Mouse (Mus musculus): Measurements from ENCODE around the gene Rcn3.
"Not testable (repeated sequence)": the region's sequence is repeated elsewhere in the genome, so short reads cannot be mapped to it uniquely, and the experiment has no call there.

Rcn3 gene

DNA sequence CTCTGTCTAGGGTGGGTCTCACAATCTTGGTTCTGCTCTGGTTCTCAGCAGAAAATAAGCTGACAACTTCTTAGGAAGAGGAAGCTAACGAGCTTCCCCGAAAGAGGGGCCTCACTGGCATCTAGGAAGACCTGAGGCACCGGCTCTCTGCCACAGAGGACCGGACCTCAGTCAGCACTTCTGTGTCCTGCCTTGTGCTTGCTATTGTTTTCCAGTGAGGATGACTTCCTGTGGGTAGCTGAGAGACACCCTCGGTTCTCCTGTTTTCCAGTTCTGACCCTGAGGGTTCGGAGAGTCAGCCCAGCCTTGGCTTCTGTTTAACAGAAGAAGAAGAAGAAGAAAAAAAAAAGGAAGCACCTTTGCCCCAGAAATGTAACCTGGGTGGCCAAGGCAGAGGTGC, 5.5 kb upstream of the Rcn3 start:
- Histone ChIP-seq H3K4me3 (replicated peaks; ENCODE audit: low read length) (no peak overlapping the region), H3K27me3 (ENCODE audit: insufficient read depth, low read length) (no peaks in the 10 kb centered on the region), H3K4me1 (replicated peaks; ENCODE audit: low read depth, low read length) (peaks cover 65% of the 10 kb centered on the region), H3K36me3 (ENCODE audit: insufficient read depth, low read length) (peaks cover 7% of the 10 kb centered on the region; the same call in 1 of the 2 replicates), H3K9me3 (ENCODE audit: low read length) (no peaks in the 10 kb centered on the region)
- TF ChIP-seq POU5F1 (IDR thresholded peaks at IDR 0.05; ENCODE audit: borderline replicate concordance, low read length) (no peak), CTCF (conservative IDR thresholded peaks at IDR 0.05; ENCODE audit: low read length) (no peak), NANOG (IDR thresholded peaks at IDR 0.05; ENCODE audit: borderline replicate concordance, low read length) (no peak)

DNA sequence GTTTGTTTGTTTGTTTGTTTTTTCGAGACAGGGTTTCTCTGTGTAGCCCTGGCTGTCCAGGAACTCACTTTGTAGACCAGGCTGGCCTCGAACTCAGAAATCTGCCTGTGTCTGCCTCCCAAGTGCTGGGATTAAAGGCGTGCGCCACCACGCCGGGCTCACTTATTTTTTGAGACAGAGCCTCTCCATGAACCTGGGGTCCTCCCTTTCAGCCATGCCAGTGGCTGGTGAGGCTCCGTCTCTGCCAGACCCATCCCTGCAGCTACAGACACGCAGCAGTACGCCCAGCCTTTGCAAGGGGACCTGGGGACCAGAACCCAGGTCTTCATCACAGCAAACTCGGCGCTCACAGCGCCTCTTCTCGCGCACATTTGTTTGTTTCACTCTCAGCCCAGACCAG, 3.9 kb upstream of the Rcn3 start:
- not testable (repeated sequence) for H3K4me3 ChIP-seq (replicated peaks; ENCODE audit: low read length)

DNA sequence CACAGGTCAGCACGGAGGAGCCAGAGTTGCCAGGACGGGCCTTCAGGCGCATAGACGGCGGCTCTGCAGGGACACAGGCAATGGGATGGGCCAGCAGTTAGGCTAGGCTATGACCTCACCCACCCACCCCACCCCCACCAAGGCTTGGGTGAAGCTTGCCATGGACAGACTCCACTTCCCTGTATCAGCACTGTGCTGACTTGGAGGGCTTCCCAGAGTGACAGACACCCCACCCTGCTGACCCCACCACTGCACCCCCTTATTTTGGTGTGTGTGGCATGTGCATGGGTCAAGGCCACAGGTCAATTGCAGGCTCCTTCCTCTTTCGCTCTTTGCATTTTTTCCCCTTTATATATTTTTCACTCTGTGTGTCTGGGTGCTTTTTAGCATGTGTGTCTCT, 3.3 kb upstream of the Rcn3 start:
- Histone ChIP-seq H3K4me1 (replicated peaks; ENCODE audit: low read depth, low read length) (peaks cover 72% of the 10 kb centered on the region), H3K36me3 (ENCODE audit: insufficient read depth, low read length) (no peaks in the 10 kb centered on the region), H3K27me3 (ENCODE audit: insufficient read depth, low read length) (no peaks in the 10 kb centered on the region), H3K9me3 (ENCODE audit: low read length) (no peaks in the 10 kb centered on the region), H3K4me3 (replicated peaks; ENCODE audit: low read length) (no peak overlapping the region)
- TF ChIP-seq POU5F1 (IDR thresholded peaks at IDR 0.05; ENCODE audit: borderline replicate concordance, low read length) (no peak), CTCF (conservative IDR thresholded peaks at IDR 0.05; ENCODE audit: low read length) (no peak), NANOG (IDR thresholded peaks at IDR 0.05; ENCODE audit: borderline replicate concordance, low read length) (no peak)

More for the DNA sequence above, 3.9 kb upstream of the Rcn3 start:
- H3K4me1 ChIP-seq (replicated peaks; ENCODE audit: low read depth, low read length) = peaks cover 66% of the 10 kb centered on the region
- not testable (repeated sequence) for H3K27me3 ChIP-seq (ENCODE audit: insufficient read depth, low read length); H3K9me3 ChIP-seq (ENCODE audit: low read length); H3K36me3 ChIP-seq (ENCODE audit: insufficient read depth, low read length)

GRCm38 (mm10) chr7:45094121-45094520, 2.1 kb upstream of the Rcn3 start:
- Histone ChIP-seq H3K4me1 (replicated peaks; ENCODE audit: low read depth, low read length) (peaks cover 76% of the 10 kb centered on the region), H3K9me3 (ENCODE audit: low read length) (no peaks in the 10 kb centered on the region), H3K36me3 (ENCODE audit: insufficient read depth, low read length) (no peaks in the 10 kb centered on the region), H3K27me3 (ENCODE audit: insufficient read depth, low read length) (no peaks in the 10 kb centered on the region), H3K4me3 (replicated peaks; ENCODE audit: low read length) (no peak overlapping the region)
- TF ChIP-seq NANOG (IDR thresholded peaks at IDR 0.05; ENCODE audit: borderline replicate concordance, low read length) = no peak
- TF ChIP-seq POU5F1 (IDR thresholded peaks at IDR 0.05; ENCODE audit: borderline replicate concordance, low read length) = no peak
- no peak for TF ChIP-seq CTCF (conservative IDR thresholded peaks at IDR 0.05; ENCODE audit: low read length)

GRCm38 (mm10) chr7:45093516-45093905, 1.5 kb upstream of the Rcn3 start:
- H3K27me3 ChIP-seq (ENCODE audit: insufficient read depth, low read length) = no peaks in the 10 kb centered on the region
- peaks cover 74% of the 10 kb centered on the region for H3K4me1 ChIP-seq (replicated peaks; ENCODE audit: low read depth, low read length)
- no peak for TF ChIP-seq NANOG (IDR thresholded peaks at IDR 0.05; ENCODE audit: borderline replicate concordance, low read length)
- TF ChIP-seq POU5F1 (IDR thresholded peaks at IDR 0.05; ENCODE audit: borderline replicate concordance, low read length) = no peak
- TF ChIP-seq CTCF (conservative IDR thresholded peaks at IDR 0.05; ENCODE audit: low read length) = no peak
- H3K9me3 ChIP-seq (ENCODE audit: low read length) = no peaks in the 10 kb centered on the region
- peak overlapping the region; percentile 43; the same call in 1 of the 2 replicates for H3K4me3 ChIP-seq (replicated peaks; ENCODE audit: low read length)
- H3K36me3 ChIP-seq (ENCODE audit: insufficient read depth, low read length) = no peaks in the 10 kb centered on the region

- no peak for TF ChIP-seq POU5F1 (IDR thresholded peaks at IDR 0.05; ENCODE audit: borderline replicate concordance, low read length)
- TF ChIP-seq CTCF (conservative IDR thresholded peaks at IDR 0.05; ENCODE audit: low read length) = no peak
- no peak for TF ChIP-seq NANOG (IDR thresholded peaks at IDR 0.05; ENCODE audit: borderline replicate concordance, low read length)
- peaks cover 76% of the 10 kb centered on the region for H3K4me1 ChIP-seq (replicated peaks; ENCODE audit: low read depth, low read length)
- no peaks in the 10 kb centered on the region for H3K27me3 ChIP-seq (ENCODE audit: insufficient read depth, low read length)
- H3K36me3 ChIP-seq (ENCODE audit: insufficient read depth, low read length) = peaks cover 2% of the 10 kb centered on the region
- H3K4me3 ChIP-seq (replicated peaks; ENCODE audit: low read length) = peak overlapping the region; percentile 43
- no peaks in the 10 kb centered on the region for H3K9me3 ChIP-seq (ENCODE audit: low read length)
Observed at GRCm38 (mm10) chr7:45092828-45093515, 951 bp upstream of the Rcn3 start.

GRCm38 (mm10) chr7:45091001-45091990, 725 bp downstream of the Rcn3 start:
- TF ChIP-seq CTCF (conservative IDR thresholded peaks at IDR 0.05; ENCODE audit: low read length) (no peak), POU5F1 (IDR thresholded peaks at IDR 0.05; ENCODE audit: borderline replicate concordance, low read length) (no peak), NANOG (IDR thresholded peaks at IDR 0.05; ENCODE audit: borderline replicate concordance, low read length) (no peak)
- no peaks in the 10 kb centered on the region for H3K27me3 ChIP-seq (ENCODE audit: insufficient read depth, low read length)
- H3K4me1 ChIP-seq (replicated peaks; ENCODE audit: low read depth, low read length) = peaks cover 80% of the 10 kb centered on the region
- H3K9me3 ChIP-seq (ENCODE audit: low read length) = no peaks in the 10 kb centered on the region
- H3K36me3 ChIP-seq (ENCODE audit: insufficient read depth, low read length) = peaks cover 17% of the 10 kb centered on the region
- H3K4me3 ChIP-seq (replicated peaks; ENCODE audit: low read length) = peak overlapping the region; percentile 74

DNA sequence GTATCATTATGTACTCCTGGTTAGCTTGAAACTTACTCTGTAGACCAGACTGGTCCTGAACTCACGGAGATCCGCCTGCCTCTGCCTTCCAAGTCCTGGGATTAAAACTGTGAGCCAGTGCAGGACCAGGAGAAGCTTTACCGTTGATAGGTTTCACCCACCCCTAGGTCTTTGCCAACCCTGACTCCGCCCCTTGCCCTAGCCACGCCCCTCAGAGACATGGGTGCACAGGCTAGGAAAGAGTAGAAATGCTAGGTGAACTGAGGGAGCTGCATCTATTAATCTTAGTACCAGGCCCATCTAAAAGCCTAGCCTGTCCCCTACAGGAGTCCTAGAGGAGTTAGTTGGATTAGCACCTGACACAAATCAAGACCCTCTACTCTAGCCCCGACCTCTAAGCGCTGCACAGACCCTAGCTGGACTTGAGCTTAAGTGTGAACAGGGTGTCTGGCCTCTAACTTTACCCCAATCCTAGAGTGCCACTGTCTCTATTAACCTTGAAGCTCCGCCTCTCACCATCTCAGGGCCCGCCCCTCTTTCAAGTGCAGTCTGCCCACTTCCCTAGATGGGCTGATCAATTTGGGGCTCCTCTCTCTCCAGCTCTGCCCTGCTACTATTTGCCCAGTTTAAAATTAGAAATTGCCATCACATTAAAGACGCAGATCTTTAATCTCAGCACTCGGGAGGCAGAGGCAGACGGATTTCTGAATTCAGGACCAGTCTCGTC, 1.6 kb downstream of the Rcn3 start:
- TF ChIP-seq NANOG (IDR thresholded peaks at IDR 0.05; ENCODE audit: borderline replicate concordance, low read length) = no peak
- no peak for TF ChIP-seq POU5F1 (IDR thresholded peaks at IDR 0.05; ENCODE audit: borderline replicate concordance, low read length)
- TF ChIP-seq CTCF (conservative IDR thresholded peaks at IDR 0.05; ENCODE audit: low read length) = no peak
- no peaks in the 10 kb centered on the region for H3K9me3 ChIP-seq (ENCODE audit: low read length)
- H3K4me3 ChIP-seq (replicated peaks; ENCODE audit: low read length) = 0 out of 2 replicates have a peak overlapping the region, but pooled peaks have one; percentile 74
- no peaks in the 10 kb centered on the region for H3K27me3 ChIP-seq (ENCODE audit: insufficient read depth, low read length)
- H3K36me3 ChIP-seq (ENCODE audit: insufficient read depth, low read length) = peaks cover 26% of the 10 kb centered on the region
- peaks cover 78% of the 10 kb centered on the region for H3K4me1 ChIP-seq (replicated peaks; ENCODE audit: low read depth, low read length)
